Mouse (Mus musculus) embryonic facial prominence, embryonic 15.5 days (tissue): ENCODE measurements around the gene Stxbp2. TPM values are rescaled to one million over a fixed set of nuclear protein-coding genes. Genes with fewer than 3 reads are reported as not detected.

Source experiments
- ATAC-seq: fragments of 200-750 bp; cut with Nextera tagmentation; 2 replicates; pipeline ENCODE4 v1.8.0; 2017; ENCODE audit warnings: low read depth, moderate TSS enrichment; ENCODE audit not compliant: insufficient number of reproducible peaks, low FRiP score, low TSS enrichment
- H3K27ac ChIP-seq: fragments of 300-500 bp; sonication (generic); replicated peaks from 2 replicates; pipeline ENCODE4 v1.5.1; 2015; ENCODE audit warnings: mild to moderate bottlenecking, inconsistent platforms
- H3K27me3 ChIP-seq: fragments of 300-500 bp; sonication (generic); 2 replicates; pipeline ENCODE4 v1.6.1; 2015; ENCODE audit warnings: inconsistent platforms
- H3K36me3 ChIP-seq: fragments of 300-500 bp; sonication (generic); 2 replicates; pipeline ENCODE4 v1.6.1; 2015; ENCODE audit warnings: mild to moderate bottlenecking, inconsistent platforms
- H3K4me1 ChIP-seq: fragments of 300-500 bp; sonication (generic); 2 replicates; pipeline ENCODE4 v1.6.1; 2015; ENCODE audit warnings: inconsistent platforms
- H3K4me2 ChIP-seq: fragments of 300-500 bp; sonication (generic); replicated peaks from 2 replicates; pipeline ENCODE4 v1.6.1; 2015; ENCODE audit warnings: mild to moderate bottlenecking, inconsistent platforms
- H3K4me3 ChIP-seq: fragments of 300-500 bp; sonication (generic); replicated peaks from 2 replicates; pipeline ENCODE4 v1.5.1; 2015; ENCODE audit warnings: mild to moderate bottlenecking, inconsistent platforms
- H3K9ac ChIP-seq: fragments of 300-500 bp; sonication (generic); 2 replicates; pipeline ENCODE4 v1.6.1; 2015; ENCODE audit warnings: inconsistent platforms
- H3K9me3 ChIP-seq: fragments of 300-500 bp; sonication (generic); replicated peaks from 2 replicates; pipeline ENCODE4 v1.6.1; 2016; ENCODE audit warnings: inconsistent platforms
- WGBS: fragments of 180-500 bp; shearing (Covaris S2); methylation state at CpG from one replicate; pipeline ENCODE4 v1.1.7; 2015; 5-methylcytosine and 5-hydroxymethylcytosine counted together
- polyA plus RNA-seq: library from polyadenylated mRNA; unstranded; fragments of >200 nt; fragmentation: Nextera tagmentation; extraction: Ambion mirVana; gene quantifications from 2 replicates; pipeline ENCODE4 v1.2.1, GENCODE M21; 2015

Stxbp2 gene
- polyA plus RNA-seq, 1 experiment from 2014 or later: 56.0 TPM

- H3K27ac ChIP-seq: no peak overlapping the region
- no peak for ATAC-seq
Measured at GRCm38 (mm10) chr8:3684530-3684929, 53.8 kb downstream of the Stxbp2 start.

GRCm38 (mm10) chr8:3685422-3685821 is 54.7 kb downstream of the Stxbp2 start:
- Histone ChIP-seq H3K9me3 (no peaks in the 10 kb centered on the region), H3K4me3 (no peak overlapping the region), H3K4me1 (no peaks in the 10 kb centered on the region), H3K4me2 (no peak overlapping the region), H3K27me3 (no peaks in the 10 kb centered on the region), H3K27ac (no peak overlapping the region), H3K36me3 (peaks cover 10% of the 10 kb centered on the region), H3K9ac (no peak overlapping the region)
- ATAC-seq: no peak
- 62% methylated on average over 5 of the region's 5 CpGs for WGBS

More at GRCm38 (mm10) chr8:3684530-3684929, 53.8 kb downstream of the Stxbp2 start:
- Histone ChIP-seq H3K9me3 (no peaks in the 10 kb centered on the region), H3K4me1 (no peaks in the 10 kb centered on the region), H3K36me3 (peaks cover 18% of the 10 kb centered on the region), H3K4me3 (no peak overlapping the region), H3K4me2 (no peak overlapping the region), H3K27me3 (no peaks in the 10 kb centered on the region), H3K9ac (no peak overlapping the region)

GRCm38 (mm10) chr8:3687537-3687936 is 56.8 kb downstream of the Stxbp2 start:
- no peak for ATAC-seq
- no peaks in the 10 kb centered on the region for H3K27me3 ChIP-seq
- H3K36me3 ChIP-seq: peaks cover under 1% of the 10 kb centered on the region; the same call in 1 of the 2 replicates
- no peaks in the 10 kb centered on the region for H3K9me3 ChIP-seq
- H3K27ac ChIP-seq: no peak overlapping the region
- 78% methylated on average over 6 of the region's 6 CpGs for WGBS
- no peak overlapping the region for H3K4me3 ChIP-seq
- no peaks in the 10 kb centered on the region for H3K4me1 ChIP-seq
- H3K9ac ChIP-seq: no peak overlapping the region
- no peak overlapping the region for H3K4me2 ChIP-seq

- Histone ChIP-seq H3K27ac (no peak overlapping the region), H3K9me3 (no peaks in the 10 kb centered on the region), H3K4me2 (no peak overlapping the region), H3K36me3 (no peaks in the 10 kb centered on the region), H3K27me3 (no peaks in the 10 kb centered on the region), H3K9ac (no peak overlapping the region), H3K4me1 (no peaks in the 10 kb centered on the region), H3K4me3 (no peak overlapping the region)
- ATAC-seq: no peak
- WGBS: 70% methylated on average over 3 of the region's 3 CpGs
Measured at GRCm38 (mm10) chr8:3690774-3691173, 60.0 kb downstream of the Stxbp2 start.

Other genes starting within 250 kb of the Stxbp2 start
- 9.3 and 10.3 TPM in 2 replicates for gene Arhgef18, start 237.9 kb upstream of the Stxbp2 start, polyA plus RNA-seq
- gene Pex11g, start 163.3 kb upstream of the Stxbp2 start, polyA plus RNA-seq: 5.9 and 9.7 TPM in 2 replicates
- gene Tex45, start 160.1 kb upstream of the Stxbp2 start, polyA plus RNA-seq: not detected in 2 replicates
- gene Zfp358, start 137.8 kb upstream of the Stxbp2 start, polyA plus RNA-seq: 48.6 and 53.1 TPM in 2 replicates
- gene Mcoln1, start 130.5 kb upstream of the Stxbp2 start, polyA plus RNA-seq: 55.4 and 65.7 TPM in 2 replicates
- gene Pnpla6, start 115.6 kb upstream of the Stxbp2 start, polyA plus RNA-seq: 23.8 and 24.3 TPM in 2 replicates
- 0.51 and 0.53 TPM in 2 replicates for gene C330021F23Rik, start 63.0 kb upstream of the Stxbp2 start, polyA plus RNA-seq
- 15.4 and 16.7 TPM in 2 replicates for gene Camsap3, start 43.7 kb upstream of the Stxbp2 start, polyA plus RNA-seq
- 53.7 and 55.7 TPM in 2 replicates for gene Xab2, start 9.6 kb upstream of the Stxbp2 start, polyA plus RNA-seq
- gene Pet100, start 9.4 kb upstream of the Stxbp2 start, polyA plus RNA-seq: 103 and 116 TPM in 2 replicates
- 0.11 and 0.43 TPM in 2 replicates for gene Pcp2, start 5.4 kb upstream of the Stxbp2 start, polyA plus RNA-seq
- gene Retn, start 24.8 kb downstream of the Stxbp2 start, polyA plus RNA-seq: not detected in 2 replicates
- gene Mcemp1, start 34.8 kb downstream of the Stxbp2 start, polyA plus RNA-seq: 0.28 and 0.98 TPM in 2 replicates
- gene Fcor, start 41.4 kb downstream of the Stxbp2 start, polyA plus RNA-seq: 8.1 and 10.7 TPM in 2 replicates
- 38.8 and 40.6 TPM in 2 replicates for gene Trappc5, start 45.3 kb downstream of the Stxbp2 start, polyA plus RNA-seq
- gene Fcer2a, start 63.2 kb downstream of the Stxbp2 start, polyA plus RNA-seq: 0.16 and 0.26 TPM in 2 replicates
- not detected in 2 replicates for gene Clec4g, start 89.7 kb downstream of the Stxbp2 start, polyA plus RNA-seq
- 0.22 and 0.61 TPM in 2 replicates for gene Cd209a, start 118.0 kb downstream of the Stxbp2 start, polyA plus RNA-seq
- gene Cd209e, start 223.4 kb downstream of the Stxbp2 start, polyA plus RNA-seq: not detected in 2 replicates
- not detected in 2 replicates for gene Cd209d, start 247.6 kb downstream of the Stxbp2 start, polyA plus RNA-seq